Mouse (Mus musculus) G1E (cell line): ENCODE results near the gene Dync1li1.

Source experiments
- CTCF ChIP-seq: IDR thresholded peaks from 2 replicates; pipeline ENCODE4 v1.5.1; 2012; ENCODE audit warnings: low read depth, low read length, inconsistent platforms, mixed read lengths
- GATA1 ChIP-seq: IDR thresholded peaks from 2 replicates; pipeline ENCODE4 v1.6.1; 2012; ENCODE audit warnings: borderline replicate concordance, low read length, inconsistent platforms, mixed read lengths
- GATA2 ChIP-seq: IDR thresholded peaks from 2 replicates; pipeline ENCODE4 v1.6.1; 2012; ENCODE audit warnings: low read depth, low read length, inconsistent platforms, borderline replicate concordance
- TAL1 ChIP-seq: conservative IDR thresholded peaks from 2 replicates; pipeline ENCODE4 v1.6.1; 2012; ENCODE audit warnings: low read depth, low read length, inconsistent platforms, mixed read lengths

- TF ChIP-seq GATA1 = no peak
- TF ChIP-seq CTCF = no peak
- TF ChIP-seq TAL1 = no peak
- TF ChIP-seq GATA2 = no peak
These were observed 8.5 kb downstream of the Dync1li1 start for GRCm38 (mm10) chr9:114697072-114697471.
